Mouse (Mus musculus) forebrain, embryonic 13.5 days (tissue): ENCODE measurements around the gene Cadps. TPM values are rescaled to one million over a fixed set of nuclear protein-coding genes. Genes with fewer than 3 reads are reported as not detected.

Source experiments
- ATAC-seq: fragments of 200-750 bp; cut with Nextera tagmentation; 2 replicates; pipeline ENCODE4 v1.8.0; 2017
- H3K27ac ChIP-seq: fragments of 300-500 bp; sonication (generic); 2 replicates; pipeline ENCODE4 v1.5.1; 2015; ENCODE audit warnings: inconsistent platforms, mild to moderate bottlenecking, moderate library complexity
- H3K27me3 ChIP-seq: fragments of 300-500 bp; sonication (generic); 2 replicates; pipeline ENCODE4 v1.6.1; 2015; ENCODE audit warnings: mild to moderate bottlenecking, inconsistent platforms
- H3K36me3 ChIP-seq: fragments of 300-500 bp; sonication (generic); 2 replicates; pipeline ENCODE4 v1.6.1; 2015; ENCODE audit warnings: mild to moderate bottlenecking, inconsistent platforms; ENCODE audit not compliant: poor library complexity, severe bottlenecking
- H3K4me1 ChIP-seq: fragments of 300-500 bp; sonication (generic); 2 replicates; pipeline ENCODE4 v1.6.1; 2015; ENCODE audit warnings: inconsistent platforms
- H3K4me2 ChIP-seq: fragments of 300-500 bp; sonication (generic); 2 replicates; pipeline ENCODE4 v1.6.1; 2015; ENCODE audit warnings: inconsistent platforms, mild to moderate bottlenecking, moderate library complexity
- H3K4me3 ChIP-seq: fragments of 300-500 bp; sonication (generic); 2 replicates; pipeline ENCODE4 v1.5.1; 2015; ENCODE audit warnings: mild to moderate bottlenecking, inconsistent platforms
- H3K9ac ChIP-seq: fragments of 300-500 bp; sonication (generic); 2 replicates; pipeline ENCODE4 v1.6.1; 2015; ENCODE audit warnings: mild to moderate bottlenecking, inconsistent platforms
- H3K9me3 ChIP-seq: fragments of 300-500 bp; sonication (generic); replicated peaks from 2 replicates; pipeline ENCODE4 v1.6.1; 2016; ENCODE audit warnings: inconsistent platforms
- WGBS: fragments of 180-500 bp; shearing (Covaris S2); methylation state at CpG from one replicate; pipeline ENCODE4 v1.1.7; 2015; 5-methylcytosine and 5-hydroxymethylcytosine counted together
- polyA plus RNA-seq: library from polyadenylated mRNA; unstranded; fragments of >200 nt; fragmentation: Nextera tagmentation; extraction: Ambion mirVana; gene quantifications from 2 replicates; pipeline ENCODE4 v1.2.1, GENCODE M21; 2015

Gene Cadps
- polyA plus RNA-seq, 1 experiment from 2014 or later: 17.0 TPM

GRCm38 (mm10) chr14:12375451-12375850 lies 447.4 kb downstream of the Cadps start:
- Histone ChIP-seq H3K4me1 (peaks cover 31% of the 10 kb centered on the region), H3K36me3 (no peaks in the 10 kb centered on the region), H3K9ac (no peak overlapping the region), H3K27ac (no peak overlapping the region), H3K9me3 (no peaks in the 10 kb centered on the region), H3K4me3 (no peak overlapping the region), H3K4me2 (no peak overlapping the region), H3K27me3 (peaks cover 50% of the 10 kb centered on the region)
- 14% methylated on average over 2 of the region's 2 CpGs for WGBS
- ATAC-seq: no peak

GRCm38 (mm10) chr14:12350271-12350916 lies 472.5 kb downstream of the Cadps start:
- no peak overlapping the region for H3K4me3 ChIP-seq
- WGBS: 19% methylated on average over 16 of the region's 16 CpGs
- H3K27ac ChIP-seq: no peak overlapping the region
- H3K27me3 ChIP-seq: peaks cover 94% of the 10 kb centered on the region
- H3K36me3 ChIP-seq: no peaks in the 10 kb centered on the region
- H3K9me3 ChIP-seq: no peaks in the 10 kb centered on the region
- ATAC-seq: no peak
- H3K4me1 ChIP-seq: peaks cover 51% of the 10 kb centered on the region
- H3K9ac ChIP-seq: peak overlapping the region; percentile 38; the same call in 1 of the 2 replicates
- 0 out of 2 replicates have a peak overlapping the region, but pooled peaks have one; percentile 9 for H3K4me2 ChIP-seq

GRCm38 (mm10) chr14:12349334-12350090 lies 473.4 kb downstream of the Cadps start:
- Histone ChIP-seq H3K9me3 (no peaks in the 10 kb centered on the region), H3K4me3 (no peak overlapping the region), H3K27ac (no peak overlapping the region), H3K36me3 (no peaks in the 10 kb centered on the region), H3K27me3 (peaks cover 97% of the 10 kb centered on the region), H3K4me1 (peaks cover 59% of the 10 kb centered on the region), H3K4me2 (no peak overlapping the region), H3K9ac (no peak overlapping the region)
- ATAC-seq: no peak
- 20% methylated on average over 15 of the region's 15 CpGs for WGBS

- H3K27ac ChIP-seq: peak within 1 kb of the TSS; percentile 97
- H3K4me3 ChIP-seq: peak within 1 kb of the TSS; percentile 61
- H3K9ac ChIP-seq: peak within 1 kb of the TSS; percentile 92; the same call in 1 of the 2 replicates
- peaks cover 96% of the 10 kb centered on the region for H3K27me3 ChIP-seq
- H3K4me2 ChIP-seq: peak within 1 kb of the TSS; percentile 60
- H3K4me1 ChIP-seq: peaks cover 64% of the 10 kb centered on the region
- no peak for ATAC-seq
- H3K9me3 ChIP-seq: no peaks in the 10 kb centered on the region
- no peaks in the 10 kb centered on the region; the same call in 1 of the 2 replicates for H3K36me3 ChIP-seq
- 3% methylated on average over 2 of the region's 2 CpGs for WGBS
Measured at GRCm38 (mm10) chr14:12348089-12348488, 474.8 kb downstream of the Cadps start, which contains the start of gene Fezf2. Fezf2 (minus strand) TSS chr14:12348189.

GRCm38 (mm10) chr14:12346865-12347600 lies 475.8 kb downstream of the Cadps start:
- peak overlapping the region; percentile 61 for H3K4me3 ChIP-seq
- H3K9ac ChIP-seq: peak overlapping the region; percentile 92
- H3K4me2 ChIP-seq: peak overlapping the region; percentile 60
- no peaks in the 10 kb centered on the region for H3K9me3 ChIP-seq
- ATAC-seq: peak; percentile 28; the same call in 1 of the 2 replicates
- H3K36me3 ChIP-seq: peaks cover 6% of the 10 kb centered on the region; the same call in 1 of the 2 replicates
- peak overlapping the region; percentile 97 for H3K27ac ChIP-seq
- H3K27me3 ChIP-seq: peaks cover 96% of the 10 kb centered on the region
- 1% methylated on average over 26 of the region's 26 CpGs for WGBS
- peaks cover 68% of the 10 kb centered on the region for H3K4me1 ChIP-seq

- no peaks in the 10 kb centered on the region for H3K9me3 ChIP-seq
- under 1% methylated on average over 50 of the region's 50 CpGs for WGBS
Measured at GRCm38 (mm10) chr14:12346011-12346864, 476.6 kb downstream of the Cadps start.

GRCm38 (mm10) chr14:12345241-12345921 lies 477.5 kb downstream of the Cadps start:
- under 1% methylated on average over 40 of the region's 40 CpGs for WGBS
- Histone ChIP-seq H3K9me3 (no peaks in the 10 kb centered on the region), H3K27ac (peak overlapping the region; percentile 97), H3K4me1 (peaks cover 81% of the 10 kb centered on the region), H3K9ac (peak overlapping the region; percentile 92), H3K4me3 (peak overlapping the region; percentile 61), H3K27me3 (peaks cover 93% of the 10 kb centered on the region), H3K36me3 (peaks cover 6% of the 10 kb centered on the region; the same call in 1 of the 2 replicates), H3K4me2 (peak overlapping the region; percentile 60)
- peak; percentile 55 for ATAC-seq

More at GRCm38 (mm10) chr14:12346011-12346864, 476.6 kb downstream of the Cadps start:
- ATAC-seq: peak; percentile 61
- peaks cover 76% of the 10 kb centered on the region for H3K4me1 ChIP-seq
- H3K27ac ChIP-seq: peak overlapping the region; percentile 97
- peak overlapping the region; percentile 92 for H3K9ac ChIP-seq
- peaks cover 96% of the 10 kb centered on the region for H3K27me3 ChIP-seq
- H3K4me2 ChIP-seq: peak overlapping the region; percentile 60
- peaks cover 6% of the 10 kb centered on the region; the same call in 1 of the 2 replicates for H3K36me3 ChIP-seq
- H3K4me3 ChIP-seq: peak overlapping the region; percentile 61

- peak overlapping the region; percentile 60 for H3K4me2 ChIP-seq
- H3K9me3 ChIP-seq: no peaks in the 10 kb centered on the region
- peaks cover 6% of the 10 kb centered on the region; the same call in 1 of the 2 replicates for H3K36me3 ChIP-seq
- peaks cover 91% of the 10 kb centered on the region for H3K27me3 ChIP-seq
- under 1% methylated on average over 31 of the region's 39 CpGs for WGBS
- peak overlapping the region; percentile 92 for H3K9ac ChIP-seq
- peak overlapping the region; percentile 97 for H3K27ac ChIP-seq
- H3K4me1 ChIP-seq: peaks cover 80% of the 10 kb centered on the region
- peak; percentile 23 for ATAC-seq
- peak overlapping the region; percentile 61 for H3K4me3 ChIP-seq
Measured at GRCm38 (mm10) chr14:12344746-12345240, 478.1 kb downstream of the Cadps start.

GRCm38 (mm10) chr14:12344061-12344745 lies 478.7 kb downstream of the Cadps start:
- peaks cover 6% of the 10 kb centered on the region; the same call in 1 of the 2 replicates for H3K36me3 ChIP-seq
- no peaks in the 10 kb centered on the region for H3K9me3 ChIP-seq
- peak overlapping the region; percentile 61 for H3K4me3 ChIP-seq
- H3K4me1 ChIP-seq: peaks cover 78% of the 10 kb centered on the region
- ATAC-seq: no peak
- H3K27ac ChIP-seq: peak overlapping the region; percentile 97
- peak overlapping the region; percentile 60 for H3K4me2 ChIP-seq
- 4% methylated on average over 24 of the region's 24 CpGs for WGBS
- peaks cover 90% of the 10 kb centered on the region for H3K27me3 ChIP-seq
- peak overlapping the region; percentile 92 for H3K9ac ChIP-seq

- Histone ChIP-seq H3K9ac (peak overlapping the region; percentile 92), H3K27ac (peak overlapping the region; percentile 97), H3K4me3 (peak overlapping the region; percentile 61), H3K4me1 (peaks cover 77% of the 10 kb centered on the region), H3K4me2 (peak overlapping the region; percentile 60), H3K27me3 (peaks cover 86% of the 10 kb centered on the region), H3K9me3 (no peaks in the 10 kb centered on the region), H3K36me3 (peaks cover 6% of the 10 kb centered on the region; the same call in 1 of the 2 replicates)
- 3% methylated on average over 20 of the region's 20 CpGs for WGBS
- ATAC-seq: no peak
Measured at GRCm38 (mm10) chr14:12343451-12343941, 479.4 kb downstream of the Cadps start.
